Mouse (Mus musculus): ENCODE measurements around the gene Cacfd1. TPM values are rescaled to one million over a fixed set of nuclear protein-coding genes. Genes with fewer than 3 reads are reported as not detected.

The Cacfd1 gene
- polyA plus RNA-seq, 1 experiment from 2014 or later: 35.1 TPM

- Histone ChIP-seq H3K27me3 (ENCODE audit: control insufficient read depth, insufficient read depth, low read length) (no peaks in the 10 kb centered on the region), H3K4me3 (ENCODE audit: low read depth, low read length) (no peak overlapping the region), H3K27ac (replicated peaks) (no peak overlapping the region), H3K4me2 (replicated peaks; ENCODE audit: low read depth) (no peak overlapping the region), H3K4me1 (replicated peaks; ENCODE audit: control insufficient read depth, insufficient read depth) (no peaks in the 10 kb centered on the region), H3K9me3 (ENCODE audit: control insufficient read depth, low read length) (no peaks in the 10 kb centered on the region), H3K36me3 (ENCODE audit: control insufficient read depth, insufficient read depth, low read length) (no peaks in the 10 kb centered on the region), H3K9ac (ENCODE audit: low read length) (no peak overlapping the region)
- TF ChIP-seq EP300 (optimal IDR thresholded peaks at IDR 0.05) (no peak), CTCF (IDR thresholded peaks at IDR 0.05; ENCODE audit: low read depth) (peak; percentile 47)
- DNase-seq (ENCODE audit: low spot score): no peak
- no peak for ATAC-seq (ENCODE audit: low FRiP score, low TSS enrichment)
- 84% methylated on average over 1 of the region's 1 CpGs for WGBS
Measured at GRCm38 (mm10) chr2:26997498-26997897, 12.2 kb upstream of the Cacfd1 start.

- ATAC-seq (ENCODE audit: low FRiP score, low TSS enrichment): no peak
- no peaks in the 10 kb centered on the region for H3K4me1 ChIP-seq (replicated peaks; ENCODE audit: control insufficient read depth, insufficient read depth)
Measured at GRCm38 (mm10) chr2:26997993-26998392, 11.7 kb upstream of the Cacfd1 start.

GRCm38 (mm10) chr2:27006255-27006654 lies 3.5 kb upstream of the Cacfd1 start:
- TF ChIP-seq CTCF (IDR thresholded peaks at IDR 0.05; ENCODE audit: low read depth): no peak
- TF ChIP-seq EP300 (optimal IDR thresholded peaks at IDR 0.05): no peak
- Histone ChIP-seq H3K4me1 (replicated peaks; ENCODE audit: control insufficient read depth, insufficient read depth) (0 out of 2 replicates have a peak, but pooled peaks cover 6% of the 10 kb centered on the region), H3K27ac (replicated peaks) (no peak overlapping the region), H3K9me3 (ENCODE audit: control insufficient read depth, low read length) (no peaks in the 10 kb centered on the region), H3K4me3 (ENCODE audit: low read depth, low read length) (no peak overlapping the region), H3K9ac (ENCODE audit: low read length) (no peak overlapping the region), H3K27me3 (ENCODE audit: control insufficient read depth, insufficient read depth, low read length) (no peaks in the 10 kb centered on the region), H3K4me2 (replicated peaks; ENCODE audit: low read depth) (no peak overlapping the region), H3K36me3 (ENCODE audit: control insufficient read depth, insufficient read depth, low read length) (no peaks in the 10 kb centered on the region)
- WGBS: 68% methylated on average over 4 of the region's 4 CpGs
- no peak for DNase-seq (ENCODE audit: low spot score)
- no peak for ATAC-seq (ENCODE audit: low FRiP score, low TSS enrichment)

More at GRCm38 (mm10) chr2:26997993-26998392, 11.7 kb upstream of the Cacfd1 start:
- Histone ChIP-seq H3K27ac (replicated peaks) (no peak overlapping the region), H3K27me3 (ENCODE audit: control insufficient read depth, insufficient read depth, low read length) (no peaks in the 10 kb centered on the region), H3K36me3 (ENCODE audit: control insufficient read depth, insufficient read depth, low read length) (no peaks in the 10 kb centered on the region), H3K9ac (ENCODE audit: low read length) (no peak overlapping the region), H3K9me3 (ENCODE audit: control insufficient read depth, low read length) (no peaks in the 10 kb centered on the region), H3K4me2 (replicated peaks; ENCODE audit: low read depth) (no peak overlapping the region), H3K4me3 (ENCODE audit: low read depth, low read length) (no peak overlapping the region)
- DNase-seq (ENCODE audit: low spot score): no peak
- TF ChIP-seq CTCF (IDR thresholded peaks at IDR 0.05; ENCODE audit: low read depth): no peak
- no peak for TF ChIP-seq EP300 (optimal IDR thresholded peaks at IDR 0.05)
- WGBS: 94% methylated on average over 7 of the region's 7 CpGs

GRCm38 (mm10) chr2:27007701-27008100 lies 2.0 kb upstream of the Cacfd1 start:
- Histone ChIP-seq H3K9me3 (ENCODE audit: control insufficient read depth, low read length) (no peaks in the 10 kb centered on the region), H3K36me3 (ENCODE audit: control insufficient read depth, insufficient read depth, low read length) (no peaks in the 10 kb centered on the region), H3K4me2 (replicated peaks; ENCODE audit: low read depth) (no peak overlapping the region), H3K4me1 (replicated peaks; ENCODE audit: control insufficient read depth, insufficient read depth) (0 out of 2 replicates have a peak, but pooled peaks cover 6% of the 10 kb centered on the region), H3K27me3 (ENCODE audit: control insufficient read depth, insufficient read depth, low read length) (no peaks in the 10 kb centered on the region), H3K4me3 (ENCODE audit: low read depth, low read length) (no peak overlapping the region), H3K27ac (replicated peaks) (no peak overlapping the region), H3K9ac (ENCODE audit: low read length) (no peak overlapping the region)
- WGBS: 53% methylated on average over 7 of the region's 7 CpGs
- no peak for ATAC-seq (ENCODE audit: low FRiP score, low TSS enrichment)
- DNase-seq (ENCODE audit: low spot score): no peak
- TF ChIP-seq EP300 (optimal IDR thresholded peaks at IDR 0.05) (no peak), CTCF (IDR thresholded peaks at IDR 0.05; ENCODE audit: low read depth) (peak; percentile 44; the same call in 1 of the 2 replicates)

- no peak overlapping the region for H3K4me2 ChIP-seq (replicated peaks; ENCODE audit: low read depth)
- DNase-seq (ENCODE audit: low spot score) (peak; percentile 80), ATAC-seq (ENCODE audit: low FRiP score, low TSS enrichment) (peak; percentile 76)
- H3K27me3 ChIP-seq (ENCODE audit: control insufficient read depth, insufficient read depth, low read length): no peaks in the 10 kb centered on the region
- H3K4me1 ChIP-seq (replicated peaks; ENCODE audit: control insufficient read depth, insufficient read depth): no peaks in the 10 kb centered on the region
- peaks cover 18% of the 10 kb centered on the region; the same call in 1 of the 2 replicates for H3K36me3 ChIP-seq (ENCODE audit: control insufficient read depth, insufficient read depth, low read length)
- no peak overlapping the region for H3K4me3 ChIP-seq (ENCODE audit: low read depth, low read length)
- no peaks in the 10 kb centered on the region for H3K9me3 ChIP-seq (ENCODE audit: control insufficient read depth, low read length)
- no peak overlapping the region for H3K9ac ChIP-seq (ENCODE audit: low read length)
- TF ChIP-seq CTCF (IDR thresholded peaks at IDR 0.05; ENCODE audit: low read depth) (peak; percentile 97), EP300 (optimal IDR thresholded peaks at IDR 0.05) (no peak)
- 53% methylated on average over 5 of the region's 5 CpGs for WGBS
- H3K27ac ChIP-seq (replicated peaks): no peak overlapping the region
Measured at GRCm38 (mm10) chr2:27017802-27018201, 8.1 kb downstream of the Cacfd1 start.

- Histone ChIP-seq H3K27ac (replicated peaks) (no peak overlapping the region), H3K4me1 (replicated peaks; ENCODE audit: control insufficient read depth, insufficient read depth) (no peaks in the 10 kb centered on the region), H3K36me3 (ENCODE audit: control insufficient read depth, insufficient read depth, low read length) (peaks cover 13% of the 10 kb centered on the region; the same call in 1 of the 2 replicates), H3K4me3 (ENCODE audit: low read depth, low read length) (no peak overlapping the region), H3K4me2 (replicated peaks; ENCODE audit: low read depth) (no peak overlapping the region), H3K9me3 (ENCODE audit: control insufficient read depth, low read length) (no peaks in the 10 kb centered on the region), H3K27me3 (ENCODE audit: control insufficient read depth, insufficient read depth, low read length) (no peaks in the 10 kb centered on the region), H3K9ac (ENCODE audit: low read length) (no peak overlapping the region)
- no peak for TF ChIP-seq CTCF (IDR thresholded peaks at IDR 0.05; ENCODE audit: low read depth)
- no peak for TF ChIP-seq EP300 (optimal IDR thresholded peaks at IDR 0.05)
- DNase-seq (ENCODE audit: low spot score): no peak
- no peak for ATAC-seq (ENCODE audit: low FRiP score, low TSS enrichment)
- 86% methylated on average over 2 of the region's 2 CpGs for WGBS
Measured at GRCm38 (mm10) chr2:27019530-27019929, 9.8 kb downstream of the Cacfd1 start.

All from stomach, postnatal 0 days (tissue).